Mouse (Mus musculus): ENCODE measurements around the gene Il4i1.

- TF ChIP-seq CTCF (IDR thresholded peaks at IDR 0.05; ENCODE audit: low read depth, low read length) (peak; percentile 13; the same call in 1 of the 2 replicates), POLR2A (IDR thresholded peaks at IDR 0.05; ENCODE audit: borderline replicate concordance, low read depth, low read length) (no peak)
Observed at GRCm38 (mm10) chr7:44835373-44836015, 19.3 kb downstream of the Il4i1 start.
